Mouse (Mus musculus): Measurements from ENCODE around the gene Sept11. TPM values are rescaled to one million over a fixed set of nuclear protein-coding genes. Genes with fewer than 3 reads are reported as not detected.

The Sept11 gene
- total and polyA plus RNA-seq, 3 experiments = 20.4 to 96.1 (median 46.1) TPM

DNA sequence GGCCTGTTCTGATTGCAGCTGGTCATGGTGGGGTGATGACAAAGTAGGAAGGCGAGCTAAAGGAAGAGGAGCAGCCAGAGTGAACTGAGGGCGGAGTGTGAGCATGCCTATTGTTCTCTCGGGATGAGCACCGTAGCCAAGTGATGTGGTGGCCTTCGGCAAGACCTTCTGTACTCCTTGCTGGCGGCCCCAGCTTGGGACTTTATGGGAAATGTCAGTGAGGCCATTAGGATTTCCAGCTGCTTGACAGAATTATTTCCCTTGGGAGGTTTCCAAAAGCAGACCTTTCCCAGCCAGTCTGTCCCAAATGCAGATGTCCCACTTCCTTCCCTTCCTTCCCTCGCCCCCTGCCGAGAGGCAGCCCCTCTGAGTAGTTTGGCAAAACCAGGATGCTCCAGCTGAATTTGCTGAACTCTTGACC is 8.1 kb downstream of the Sept11 start:
- Histone ChIP-seq H3K9me3 (replicated peaks) (no peaks in the 10 kb centered on the region), H3K4me3 (ENCODE audit: low read depth, low read length) (no peak overlapping the region), H3K4me1 (ENCODE audit: insufficient read depth, low read depth, low read length) (peaks cover 4% of the 10 kb centered on the region), H3K27me3 (ENCODE audit: insufficient read depth, low read length) (no peaks in the 10 kb centered on the region), H3K36me3 (replicated peaks) (peaks cover 68% of the 10 kb centered on the region)
- ATAC-seq (ENCODE audit: extremely low read depth, insufficient number of reproducible peaks, low FRiP score, poor library complexity, severe bottlenecking) (no peak), DNase-seq (ENCODE audit: low spot score) (no peak)
- TF ChIP-seq TAL1 (conservative IDR thresholded peaks at IDR 0.05; ENCODE audit: low read depth, low read length) (no peak), GATA2 (IDR thresholded peaks at IDR 0.05; ENCODE audit: borderline replicate concordance, low read depth, low read length) (no peak), GATA1 (IDR thresholded peaks at IDR 0.05; ENCODE audit: borderline replicate concordance, low read length) (no peak), CTCF (IDR thresholded peaks at IDR 0.05; ENCODE audit: low read depth, low read length) (no peak), POLR2AphosphoS5 (IDR thresholded peaks at IDR 0.05; ENCODE audit: insufficient replicate concordance, low read depth, low read length) (no peak)

DNA sequence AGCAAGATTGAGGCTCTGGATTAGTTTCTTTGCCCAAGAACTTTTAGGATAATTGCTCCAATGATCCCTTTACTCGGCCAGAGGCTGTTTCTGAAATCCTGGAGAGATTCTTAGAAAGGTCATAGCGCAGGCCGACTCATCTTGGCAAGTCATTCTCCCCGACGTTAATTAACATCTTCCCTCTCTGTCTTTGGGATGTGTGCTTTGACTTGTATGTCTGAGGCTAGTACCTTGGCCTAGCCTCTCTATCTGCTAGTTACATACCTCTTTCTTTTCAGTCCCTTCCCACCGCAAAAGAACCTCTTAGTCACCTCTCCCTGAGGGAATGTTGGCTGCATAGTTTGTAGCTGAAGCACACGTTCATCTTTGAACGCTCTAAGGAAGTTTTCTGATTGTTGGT is 10.4 kb downstream of the Sept11 start:
- TF ChIP-seq CTCF (IDR thresholded peaks at IDR 0.05; ENCODE audit: low read depth, low read length) (no peak), GATA2 (IDR thresholded peaks at IDR 0.05; ENCODE audit: borderline replicate concordance, low read depth, low read length) (no peak), GATA1 (IDR thresholded peaks at IDR 0.05; ENCODE audit: borderline replicate concordance, low read length) (no peak), POLR2AphosphoS5 (IDR thresholded peaks at IDR 0.05; ENCODE audit: insufficient replicate concordance, low read depth, low read length) (no peak), TAL1 (conservative IDR thresholded peaks at IDR 0.05; ENCODE audit: low read depth, low read length) (no peak)
- H3K4me1 ChIP-seq (ENCODE audit: insufficient read depth, low read depth, low read length) = peaks cover 2% of the 10 kb centered on the region; the same call in 1 of the 2 replicates
- ATAC-seq (ENCODE audit: extremely low read depth, insufficient number of reproducible peaks, low FRiP score, poor library complexity, severe bottlenecking) = no peak
- DNase-seq (ENCODE audit: low spot score) = no peak
- H3K9me3 ChIP-seq (replicated peaks) = no peaks in the 10 kb centered on the region
- no peak overlapping the region for H3K4me3 ChIP-seq (ENCODE audit: low read depth, low read length)
- H3K36me3 ChIP-seq (replicated peaks) = peaks cover 51% of the 10 kb centered on the region
- no peaks in the 10 kb centered on the region for H3K27me3 ChIP-seq (ENCODE audit: insufficient read depth, low read length)

DNA sequence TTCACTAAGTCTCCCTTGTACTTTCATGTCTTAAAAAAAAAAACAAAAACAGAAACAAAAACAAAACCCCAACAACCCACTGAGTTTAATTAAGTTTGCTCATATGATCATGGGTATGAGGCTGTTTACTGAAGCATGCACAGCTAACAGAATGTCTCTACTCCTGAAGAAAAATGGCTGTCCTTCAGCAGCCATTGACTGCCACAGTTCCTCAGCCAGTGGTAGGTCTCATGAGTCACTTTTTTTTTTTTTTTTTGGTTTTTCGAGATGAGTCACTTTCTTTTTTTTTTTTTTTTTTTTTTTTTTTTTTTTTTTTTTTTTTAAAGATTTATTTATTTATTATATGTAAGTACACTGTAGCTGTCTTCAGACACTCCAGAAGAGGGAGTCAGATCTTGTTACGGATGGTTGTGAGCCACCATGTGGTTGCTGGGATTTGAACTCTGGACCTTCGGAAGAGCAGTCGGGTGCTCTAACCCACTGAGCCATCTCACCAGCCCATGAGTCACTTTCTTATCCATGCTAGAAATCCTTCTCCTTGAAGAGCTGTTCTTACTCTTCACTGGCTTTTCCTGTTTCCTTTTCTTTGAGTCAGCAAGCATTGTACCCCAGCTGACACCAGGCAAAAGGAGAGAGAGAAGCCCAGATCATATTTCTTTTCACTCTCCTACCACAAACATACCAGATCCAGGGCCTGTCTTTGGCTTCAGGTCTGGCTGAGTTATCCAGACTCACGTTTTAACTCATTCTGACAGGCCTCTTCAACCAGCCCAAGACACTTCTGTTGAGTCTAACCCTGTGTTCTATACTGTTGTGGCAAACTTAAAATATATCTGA is 12.0 kb downstream of the Sept11 start:
- no peak for TF ChIP-seq GATA2 (IDR thresholded peaks at IDR 0.05; ENCODE audit: borderline replicate concordance, low read depth, low read length)
- TF ChIP-seq POLR2AphosphoS5 (IDR thresholded peaks at IDR 0.05; ENCODE audit: insufficient replicate concordance, low read depth, low read length) = no peak
- TF ChIP-seq CTCF (IDR thresholded peaks at IDR 0.05; ENCODE audit: low read depth, low read length) = no peak
- no peak for TF ChIP-seq TAL1 (conservative IDR thresholded peaks at IDR 0.05; ENCODE audit: low read depth, low read length)
- TF ChIP-seq GATA1 (IDR thresholded peaks at IDR 0.05; ENCODE audit: borderline replicate concordance, low read length) = no peak

DNA sequence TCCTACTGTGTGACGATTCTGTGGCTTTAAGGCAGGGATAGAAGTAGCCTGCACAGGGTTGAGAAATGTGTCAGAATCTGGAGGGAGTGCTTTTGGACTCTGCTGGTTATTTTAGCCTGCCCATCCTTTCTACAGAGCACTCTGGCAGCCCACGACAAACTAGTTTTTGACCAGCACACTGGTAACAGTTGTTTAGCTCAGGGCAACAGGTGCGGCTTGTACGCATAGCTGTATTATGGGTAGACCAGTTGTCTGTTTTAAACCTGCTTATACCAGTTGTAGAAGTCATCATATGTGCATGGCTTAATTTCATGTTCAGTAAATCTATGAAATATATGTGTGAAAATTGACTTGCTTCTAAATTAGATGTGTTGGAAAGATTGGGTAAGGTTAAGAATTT is 12.8 kb downstream of the Sept11 start:
- no peaks in the 10 kb centered on the region; the same call in 1 of the 2 replicates for H3K4me1 ChIP-seq (ENCODE audit: insufficient read depth, low read depth, low read length)
- H3K36me3 ChIP-seq (replicated peaks) = peaks cover 53% of the 10 kb centered on the region
- no peak overlapping the region for H3K4me3 ChIP-seq (ENCODE audit: low read depth, low read length)
- ATAC-seq (ENCODE audit: extremely low read depth, insufficient number of reproducible peaks, low FRiP score, poor library complexity, severe bottlenecking) = no peak
- no peak for DNase-seq (ENCODE audit: low spot score)
- no peaks in the 10 kb centered on the region for H3K27me3 ChIP-seq (ENCODE audit: insufficient read depth, low read length)
- no peaks in the 10 kb centered on the region for H3K9me3 ChIP-seq (replicated peaks)
- TF ChIP-seq TAL1 (conservative IDR thresholded peaks at IDR 0.05; ENCODE audit: low read depth, low read length) = no peak
- no peak for TF ChIP-seq CTCF (IDR thresholded peaks at IDR 0.05; ENCODE audit: low read depth, low read length)
- no peak for TF ChIP-seq GATA2 (IDR thresholded peaks at IDR 0.05; ENCODE audit: borderline replicate concordance, low read depth, low read length)

More for the DNA sequence above, 12.0 kb downstream of the Sept11 start:
- Histone ChIP-seq H3K27me3 (ENCODE audit: insufficient read depth, low read length) (no peaks in the 10 kb centered on the region), H3K9me3 (replicated peaks) (no peaks in the 10 kb centered on the region), H3K4me1 (ENCODE audit: insufficient read depth, low read depth, low read length) (no peaks in the 10 kb centered on the region), H3K36me3 (replicated peaks) (peaks cover 53% of the 10 kb centered on the region), H3K4me3 (ENCODE audit: low read depth, low read length) (no peak overlapping the region)
- ATAC-seq (ENCODE audit: extremely low read depth, insufficient number of reproducible peaks, low FRiP score, poor library complexity, severe bottlenecking) (no peak), DNase-seq (ENCODE audit: low spot score) (no peak)

DNA sequence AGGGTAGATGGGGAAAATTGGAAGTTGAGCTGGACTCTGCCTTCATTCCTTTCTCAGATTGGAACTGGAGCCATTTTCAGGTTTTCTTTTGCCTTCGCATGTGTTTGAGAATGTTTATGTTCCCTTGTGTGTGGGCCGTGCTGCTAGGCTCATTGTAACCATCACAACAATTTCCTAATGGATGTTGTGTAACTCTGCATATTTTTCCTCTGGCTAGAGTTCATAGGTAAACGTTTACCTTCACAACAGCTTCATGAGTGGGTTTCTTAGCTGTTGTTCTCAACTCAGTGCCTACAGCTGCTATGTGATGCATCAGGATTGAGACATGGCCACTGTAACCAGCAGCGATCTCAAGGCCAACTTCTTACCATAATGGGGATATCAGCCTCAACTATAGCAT is 15.5 kb downstream of the Sept11 start:
- Histone ChIP-seq H3K27me3 (ENCODE audit: insufficient read depth, low read length) (no peaks in the 10 kb centered on the region), H3K36me3 (replicated peaks) (peaks cover 52% of the 10 kb centered on the region), H3K4me1 (ENCODE audit: insufficient read depth, low read depth, low read length) (peaks cover 3% of the 10 kb centered on the region), H3K4me3 (ENCODE audit: low read depth, low read length) (no peak overlapping the region), H3K9me3 (replicated peaks) (no peaks in the 10 kb centered on the region)
- DNase-seq (ENCODE audit: low spot score) (no peak), ATAC-seq (ENCODE audit: extremely low read depth, insufficient number of reproducible peaks, low FRiP score, poor library complexity, severe bottlenecking) (no peak)
- TF ChIP-seq GATA1 (IDR thresholded peaks at IDR 0.05; ENCODE audit: borderline replicate concordance, low read length) (no peak), POLR2AphosphoS5 (IDR thresholded peaks at IDR 0.05; ENCODE audit: insufficient replicate concordance, low read depth, low read length) (no peak), GATA2 (IDR thresholded peaks at IDR 0.05; ENCODE audit: borderline replicate concordance, low read depth, low read length) (no peak), TAL1 (conservative IDR thresholded peaks at IDR 0.05; ENCODE audit: low read depth, low read length) (no peak), CTCF (IDR thresholded peaks at IDR 0.05; ENCODE audit: low read depth, low read length) (no peak)

DNA sequence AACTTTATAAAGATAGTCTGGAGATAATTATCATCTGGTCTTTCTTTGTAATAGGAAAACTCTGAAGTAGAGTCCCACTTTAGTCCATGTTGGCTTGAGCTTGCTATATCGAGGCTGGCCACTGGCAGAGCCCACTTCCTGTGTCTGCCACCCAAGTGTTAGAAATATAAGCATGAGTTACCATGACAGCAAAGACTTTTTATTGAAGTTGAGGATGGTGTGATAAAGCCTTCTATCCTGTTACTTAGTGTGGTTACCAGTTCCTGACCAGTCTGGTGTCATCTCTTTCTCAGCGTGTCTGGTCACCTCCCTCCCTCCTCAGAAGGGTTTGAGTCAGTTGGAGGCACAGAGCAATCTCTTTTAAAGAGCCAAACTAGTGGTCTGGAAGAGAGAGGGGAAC is 16.3 kb downstream of the Sept11 start:
- ATAC-seq (ENCODE audit: extremely low read depth, insufficient number of reproducible peaks, low FRiP score, poor library complexity, severe bottlenecking) = no peak
- H3K27me3 ChIP-seq (ENCODE audit: insufficient read depth, low read length) = no peaks in the 10 kb centered on the region
- H3K36me3 ChIP-seq (replicated peaks) = peaks cover 51% of the 10 kb centered on the region
- no peaks in the 10 kb centered on the region for H3K9me3 ChIP-seq (replicated peaks)
- peaks cover 3% of the 10 kb centered on the region for H3K4me1 ChIP-seq (ENCODE audit: insufficient read depth, low read depth, low read length)
- no peak overlapping the region for H3K4me3 ChIP-seq (ENCODE audit: low read depth, low read length)
- no peak for TF ChIP-seq POLR2AphosphoS5 (IDR thresholded peaks at IDR 0.05; ENCODE audit: insufficient replicate concordance, low read depth, low read length)
- no peak for TF ChIP-seq CTCF (IDR thresholded peaks at IDR 0.05; ENCODE audit: low read depth, low read length)
- no peak for DNase-seq (ENCODE audit: low spot score)

All from G1E (cell line).